Mouse (Mus musculus): ENCODE measurements around the gene Ly6g6c.
"Not testable (repeated sequence)": the region's sequence is repeated elsewhere in the genome, so short reads cannot be mapped to it uniquely, and the experiment has no call there.

Gene Ly6g6c

GRCm38 (mm10) chr17:35031880-35032279, 33.3 kb upstream of the Ly6g6c start:
- no peak for DNase-seq (ENCODE audit: low spot score)

GRCm38 (mm10) chr17:35032323-35032870, 32.8 kb upstream of the Ly6g6c start:
- no peak for DNase-seq (ENCODE audit: low spot score)

DNA sequence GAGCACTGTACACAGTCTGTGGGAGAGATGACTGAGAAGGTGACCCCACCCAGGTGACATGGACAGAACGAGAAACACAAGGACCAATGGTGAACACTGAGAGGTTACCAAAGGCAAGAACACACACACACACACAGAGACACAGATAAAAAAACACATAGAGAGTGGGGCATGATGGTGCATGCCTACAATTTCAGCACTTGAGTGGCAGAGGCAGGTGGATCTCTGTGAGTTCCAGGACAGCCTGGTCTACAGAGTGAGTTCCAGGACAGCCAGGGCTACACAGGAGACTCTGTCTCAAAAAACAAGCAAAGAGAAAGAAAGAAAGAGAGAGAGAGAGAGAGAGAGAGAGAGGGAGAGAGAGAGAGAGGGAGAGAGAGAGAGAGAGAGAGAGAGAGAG, 31.5 kb upstream of the Ly6g6c start:
- DNase-seq (ENCODE audit: low spot score) = not testable (repeated sequence)

DNA sequence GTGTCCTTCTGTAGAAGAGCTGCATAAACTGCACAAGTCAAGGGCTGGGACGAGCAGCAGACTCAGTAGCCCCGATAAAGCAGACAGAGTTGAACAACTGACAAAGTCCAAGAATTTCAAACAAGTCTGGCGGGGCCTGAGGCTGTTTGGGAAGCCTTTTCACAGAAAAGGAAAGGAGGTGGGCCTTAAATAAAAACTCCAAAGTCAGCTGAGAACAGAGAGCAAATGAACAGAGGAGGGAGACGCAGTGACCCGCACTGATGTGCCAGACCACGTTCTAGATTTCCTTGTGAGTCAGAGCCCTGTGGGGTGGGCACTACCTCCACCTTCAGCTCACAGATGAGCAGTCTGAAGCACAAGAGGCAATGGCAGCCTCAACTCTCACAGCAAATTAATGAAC, 30.3 kb upstream of the Ly6g6c start:
- DNase-seq (ENCODE audit: low spot score) = no peak

GRCm38 (mm10) chr17:35039121-35039873, 25.9 kb upstream of the Ly6g6c start:
- DNase-seq (ENCODE audit: low spot score) = no peak

- no peak for DNase-seq (ENCODE audit: low spot score)
These were observed 21.4 kb upstream of the Ly6g6c start for GRCm38 (mm10) chr17:35043794-35044193.

DNA sequence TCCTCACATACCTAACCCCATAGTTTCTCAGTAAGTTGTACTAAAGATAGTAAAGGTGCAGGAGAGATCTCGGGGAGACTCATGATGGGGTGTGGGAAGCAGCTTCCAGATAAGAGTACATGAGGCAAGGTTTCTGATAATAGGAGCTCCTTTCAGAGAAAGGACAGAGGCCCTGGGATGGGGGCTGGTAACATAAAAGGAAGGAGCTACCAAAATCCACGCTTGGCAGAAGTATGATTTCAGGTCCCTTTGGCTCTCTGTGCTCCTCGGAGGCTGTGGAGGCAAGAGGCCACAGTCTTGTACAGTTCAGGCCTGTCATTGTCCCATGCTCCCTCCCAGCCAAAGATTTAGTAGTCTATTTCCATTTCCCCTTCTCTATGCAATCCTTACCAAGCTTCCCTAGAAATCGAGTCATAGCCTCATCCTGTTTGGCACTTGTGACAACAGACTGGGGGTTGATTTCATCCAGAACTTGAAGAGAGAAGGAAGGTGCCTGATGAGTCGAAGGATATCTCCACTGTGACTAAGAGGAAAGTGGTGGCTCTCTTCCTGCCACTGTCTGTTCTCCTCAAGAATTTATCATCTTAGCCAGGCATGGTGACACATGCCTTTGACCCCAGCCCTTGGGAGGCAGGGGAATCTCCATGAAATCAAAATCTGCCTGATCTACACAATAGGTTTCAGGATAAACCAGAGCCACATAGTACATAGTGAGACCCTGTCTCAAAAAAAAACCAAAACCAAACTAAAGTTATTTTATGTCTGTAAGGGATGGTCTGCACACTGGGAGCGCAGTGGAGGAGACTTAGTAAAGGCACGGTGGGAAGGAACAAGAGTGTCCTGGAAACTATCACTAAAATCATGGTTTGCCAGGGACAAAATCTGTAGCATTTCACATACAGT, 20.0 kb upstream of the Ly6g6c start:
- no peak for DNase-seq (ENCODE audit: low spot score)

DNA sequence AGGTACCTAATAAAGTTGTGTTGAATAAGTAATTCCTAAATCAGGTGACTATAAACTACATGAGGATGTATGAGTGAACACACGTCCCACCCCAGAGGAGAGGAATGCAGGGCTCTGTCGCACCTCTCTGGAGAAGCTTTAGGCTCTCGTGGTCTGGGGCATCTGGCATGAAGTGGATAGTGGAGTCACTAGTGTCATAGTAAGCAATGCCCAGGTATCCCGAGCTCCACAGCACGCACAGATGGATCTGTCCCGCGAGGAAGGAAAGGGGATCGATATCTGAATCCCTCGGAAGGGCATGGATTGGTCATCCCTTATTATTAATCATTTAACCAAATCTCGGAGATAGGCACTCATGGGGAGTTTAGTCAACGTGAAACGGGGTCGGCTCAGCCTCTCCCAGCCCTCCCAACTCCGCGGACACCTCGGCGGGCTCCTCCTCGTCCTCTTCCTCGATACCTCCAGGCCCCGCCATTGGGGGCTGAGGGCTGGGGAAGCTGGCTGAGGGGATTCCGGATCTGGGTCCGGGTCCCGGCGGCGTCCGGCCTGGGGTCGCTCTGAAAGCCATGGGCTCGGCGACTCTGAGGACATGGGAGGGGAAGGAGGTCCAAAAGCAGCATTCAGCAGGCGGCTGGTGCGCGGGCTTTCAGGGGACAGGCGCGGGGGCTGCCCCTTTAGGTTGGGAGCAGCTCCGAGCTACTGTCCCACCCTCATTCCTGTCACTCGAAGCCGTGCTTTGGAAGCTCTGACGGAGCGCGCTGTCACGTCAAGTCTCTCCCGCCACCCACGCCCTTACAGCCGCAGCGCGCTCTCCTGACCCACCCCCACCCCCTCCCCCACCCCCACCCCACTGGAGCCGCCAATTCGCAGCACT, 19.1 kb upstream of the Ly6g6c start:
- DNase-seq (ENCODE audit: low spot score) = no peak

- peak; percentile 93 for DNase-seq (ENCODE audit: low spot score)
These were observed 18.3 kb upstream of the Ly6g6c start, which contains the start of gene Msh5 for GRCm38 (mm10) chr17:35046681-35047455. Msh5 (minus strand) TSS chr17:35046745.

DNA sequence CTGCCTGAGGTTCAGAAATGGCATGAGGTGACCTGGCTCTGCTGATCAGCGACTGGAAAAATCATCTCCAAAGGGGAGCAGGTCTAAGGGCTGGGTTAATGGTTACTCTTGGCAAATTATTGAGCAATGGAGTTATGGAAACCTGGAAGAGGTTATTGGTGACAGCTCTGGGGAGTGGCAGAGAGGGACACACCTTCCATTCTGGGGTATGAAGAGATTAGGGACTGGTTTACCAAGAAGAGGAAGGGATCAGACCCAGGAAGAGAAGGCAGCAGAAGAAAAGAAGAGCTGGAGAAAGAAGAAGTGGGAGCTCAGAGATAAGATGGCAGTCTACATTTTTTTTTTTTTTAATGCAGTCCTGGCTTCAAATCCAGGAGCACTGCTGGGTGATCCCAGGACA, 17.5 kb upstream of the Ly6g6c start:
- DNase-seq (ENCODE audit: low spot score) = no peak

- DNase-seq (ENCODE audit: low spot score) = no peak
These were observed 16.8 kb upstream of the Ly6g6c start for GRCm38 (mm10) chr17:35048149-35048931.

DNA sequence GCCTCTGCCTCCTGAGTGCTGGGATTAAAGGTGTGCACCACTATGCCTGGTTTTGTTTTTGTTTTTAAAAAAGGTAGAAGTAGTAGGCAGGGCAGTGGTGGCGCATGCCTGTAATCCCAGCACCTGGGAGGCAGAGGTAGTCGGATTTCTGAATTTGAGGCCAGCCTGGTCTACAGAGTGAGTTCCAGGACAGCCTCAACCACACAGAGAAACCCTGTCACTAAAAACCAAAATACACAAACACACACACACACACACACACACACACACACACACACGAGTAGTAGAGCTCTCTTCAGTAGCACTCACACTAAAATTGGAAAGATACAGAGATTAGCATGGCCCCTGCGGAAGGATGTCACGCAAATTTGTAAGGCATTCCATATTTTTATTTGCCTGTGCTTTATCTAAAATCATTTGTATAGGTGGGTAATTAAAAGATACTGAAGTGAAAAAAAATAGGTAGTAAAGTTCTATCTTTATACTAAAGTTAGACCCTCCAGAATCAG, 16.2 kb upstream of the Ly6g6c start:
- no peak for DNase-seq (ENCODE audit: low spot score)

DNA sequence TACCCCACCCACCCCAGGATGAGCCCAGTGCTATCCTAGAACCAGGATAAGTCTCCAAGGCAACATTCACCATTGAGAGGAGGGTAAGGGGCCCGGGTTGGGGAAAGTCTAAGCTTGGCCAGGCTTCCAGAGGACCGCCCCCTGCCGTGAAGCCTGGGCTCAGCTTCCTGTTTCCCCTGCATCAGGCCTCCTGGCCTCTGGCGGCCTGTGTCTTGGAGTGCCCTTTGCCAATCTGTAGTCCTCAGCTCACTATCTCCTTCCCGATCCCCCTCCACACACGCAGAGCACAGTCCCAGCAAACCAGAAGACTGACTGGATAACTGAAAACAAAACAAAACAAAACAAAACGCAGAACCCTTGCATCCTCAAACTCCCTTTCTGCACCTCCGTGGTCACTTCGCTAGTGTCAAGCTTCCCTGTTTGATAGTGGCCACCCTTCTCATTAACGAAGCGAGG, 15.6 kb upstream of the Ly6g6c start, which contains the start of gene Clic1:
Gene Clic1 (plus strand): TSS at position 406 of the 456 bp plus-strand sequence.
- peak; percentile 70 for DNase-seq (ENCODE audit: low spot score)

- peak; percentile 61 for DNase-seq (ENCODE audit: low spot score)
These were observed 14.9 kb upstream of the Ly6g6c start for GRCm38 (mm10) chr17:35050126-35050750.

DNA sequence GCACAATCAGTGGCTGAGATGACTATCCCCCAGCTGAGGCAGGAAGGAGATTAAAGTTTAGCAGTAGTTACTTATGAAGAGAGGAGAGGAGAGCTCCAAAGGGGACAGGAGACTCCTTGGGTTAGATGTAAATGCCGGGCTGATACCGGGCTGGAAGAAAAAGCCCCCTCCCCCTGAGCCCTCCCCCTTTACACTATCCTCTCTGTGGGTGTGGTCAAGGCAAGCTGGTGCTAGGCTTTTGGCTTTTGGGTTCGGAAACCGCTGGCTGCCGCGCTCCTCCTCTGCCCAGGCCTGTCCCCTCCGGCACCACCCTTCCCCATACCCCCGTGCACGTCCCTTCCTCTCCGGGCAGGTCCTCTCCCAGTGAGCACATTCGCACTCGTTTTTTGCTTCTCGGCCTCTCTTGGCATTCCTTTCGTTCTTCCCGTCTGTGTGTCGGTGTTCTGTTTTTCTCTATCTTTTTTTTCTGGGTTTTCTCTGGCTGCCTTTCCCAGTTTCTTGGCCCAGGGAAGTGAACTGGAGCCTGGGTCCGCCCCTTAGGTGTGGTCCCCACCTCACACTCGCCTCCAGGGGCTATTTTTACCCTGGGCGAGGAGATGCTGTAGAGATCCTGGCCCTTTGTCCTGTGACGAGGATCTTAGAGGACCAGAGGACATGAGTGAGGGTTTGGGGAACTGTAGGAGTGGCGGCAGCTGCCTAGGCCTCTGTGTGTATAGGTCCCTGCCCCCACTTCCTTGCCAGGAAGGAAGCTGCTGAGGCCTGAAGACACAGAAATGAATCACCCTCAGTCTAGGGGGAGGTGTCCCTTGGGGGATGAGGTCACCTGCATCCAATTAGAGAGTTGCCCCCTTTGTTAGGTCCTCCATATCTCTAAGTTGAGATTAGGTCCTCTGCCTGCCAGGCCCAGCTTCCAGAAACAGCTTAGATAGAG, 13.8 kb upstream of the Ly6g6c start:
- DNase-seq (ENCODE audit: low spot score) = peak; percentile 69

DNA sequence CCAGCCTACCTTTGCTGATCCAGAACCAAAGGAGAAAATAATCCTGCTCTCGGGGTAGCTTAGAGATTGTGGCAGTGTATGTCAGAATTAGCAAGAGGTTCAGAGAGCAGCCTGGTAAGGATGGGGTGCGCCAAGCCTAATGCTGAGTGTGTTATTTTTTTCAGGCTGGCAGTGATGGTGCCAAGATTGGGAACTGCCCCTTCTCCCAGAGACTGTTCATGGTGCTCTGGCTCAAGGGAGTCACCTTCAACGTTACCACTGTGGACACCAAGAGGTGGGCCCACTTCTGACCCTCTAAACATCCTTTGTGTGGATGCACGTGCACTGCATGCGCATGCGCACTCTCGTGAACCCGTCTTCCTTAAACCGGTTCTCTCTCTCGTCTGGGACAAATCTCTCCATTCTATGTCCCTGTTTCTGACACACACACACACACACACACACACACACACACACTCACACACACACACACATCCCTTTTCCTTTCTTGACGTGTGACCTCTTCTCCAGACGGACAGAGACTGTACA, 12.9 kb upstream of the Ly6g6c start:
- DNase-seq (ENCODE audit: low spot score) = no peak

DNA sequence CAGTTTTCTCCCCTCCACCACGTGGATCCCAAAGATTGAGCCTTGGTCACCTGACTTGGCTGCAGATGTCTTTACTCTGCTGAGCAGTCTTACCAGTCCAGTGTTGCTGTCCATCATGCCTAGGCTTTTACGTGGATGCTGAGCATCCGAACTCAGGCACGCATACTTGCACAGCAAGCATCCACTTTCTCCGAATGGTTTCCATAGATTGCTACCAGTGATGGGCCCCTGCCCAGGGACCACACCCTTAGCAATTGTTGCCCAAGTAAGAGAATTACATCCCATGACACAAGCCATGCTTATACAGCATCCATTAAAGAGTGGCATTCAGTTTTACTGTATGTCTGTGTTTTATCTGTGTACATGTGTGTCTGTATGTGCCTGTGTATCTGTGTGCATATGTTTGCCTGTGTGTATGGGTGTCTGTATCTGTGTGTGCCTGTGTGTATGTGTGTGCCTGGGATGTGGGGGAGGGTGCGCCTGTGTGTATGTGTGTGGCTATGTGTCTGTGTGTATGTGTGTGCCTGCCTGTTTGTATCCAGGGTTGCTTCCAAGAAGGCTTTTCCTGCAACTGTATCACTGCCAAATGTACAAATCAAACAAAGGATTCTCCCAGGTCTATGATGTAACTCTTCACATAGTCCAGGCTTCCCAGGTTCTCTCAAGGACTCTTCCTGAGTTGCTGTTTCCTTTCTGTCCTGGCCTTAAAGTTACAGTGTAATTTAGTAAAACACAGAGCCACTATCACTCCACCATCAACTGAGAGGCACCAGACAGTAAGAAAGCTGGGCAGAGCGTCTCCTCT, 9.3 kb upstream of the Ly6g6c start:
- DNase-seq (ENCODE audit: low spot score) = no peak
